Mouse (Mus musculus) small intestine, adult 2 months (tissue): ENCODE measurements around the gene Cxcr5. TPM values are rescaled to one million over a fixed set of nuclear protein-coding genes. Genes with fewer than 3 reads are reported as not detected.
A peak's percentile ranks its signal among the peaks of the same experiment; 100 is the strongest.

Experiments used
- H3K27ac ChIP-seq: fragments of 200-500 bp; 2 replicates; pipeline ENCODE4 v1.5.1; 2012; ENCODE audit warnings: low read depth, low read length, control low read depth, inconsistent platforms; ENCODE audit not compliant: insufficient read depth
- H3K27me3 ChIP-seq: fragments of 200-500 bp; 2 replicates; pipeline ENCODE4 v1.6.1; 2012; ENCODE audit warnings: mild to moderate bottlenecking, moderate library complexity, low read length, inconsistent platforms; ENCODE audit not compliant: control insufficient read depth, insufficient read depth
- H3K36me3 ChIP-seq: fragments of 200-500 bp; 2 replicates; pipeline ENCODE4 v1.6.1; 2012; ENCODE audit warnings: mild to moderate bottlenecking, low read length, control low read depth, inconsistent platforms; ENCODE audit not compliant: control insufficient read depth, insufficient read depth
- H3K4me1 ChIP-seq: fragments of 200-500 bp; 2 replicates; pipeline ENCODE4 v1.6.1; 2012; ENCODE audit warnings: low read length, inconsistent platforms, mixed read lengths; ENCODE audit not compliant: control insufficient read depth, insufficient read depth, insufficient read length
- H3K4me3 ChIP-seq: fragments of 200-500 bp; 2 replicates; pipeline ENCODE4 v1.5.1; 2012; ENCODE audit warnings: low read depth, mild to moderate bottlenecking, control low read depth, inconsistent platforms, low read length, moderate library complexity
- CTCF ChIP-seq: fragments of 200-500 bp; IDR thresholded peaks from 2 replicates; pipeline ENCODE4 v1.5.1; 2012; ENCODE audit warnings: low read depth, mild to moderate bottlenecking, control low read depth, inconsistent platforms, low read length, moderate library complexity, mixed read lengths; ENCODE audit not compliant: insufficient replicate concordance, insufficient read length; ENCODE audit errors: extremely low read depth
- POLR2A ChIP-seq: fragments of 200-500 bp; IDR thresholded peaks from 2 replicates; pipeline ENCODE4 v1.6.1; 2012; ENCODE audit warnings: low read depth, mild to moderate bottlenecking, control low read depth, inconsistent platforms, low read length, moderate library complexity
- WGBS: fragments of 180-500 bp; shearing (Covaris S2); methylation state at CpG from one replicate; pipeline ENCODE4 v1.1.7; 2018; 5-methylcytosine and 5-hydroxymethylcytosine counted together
- polyA plus RNA-seq: library from polyadenylated mRNA; depleted of rRNA; stranded (reverse); fragments of >200 nt; gene quantifications from 2 replicates; pipeline ENCODE4 v1.2.3, GENCODE M21; 2012

Cxcr5 gene
- polyA plus RNA-seq, 1 experiment = 5.7 TPM

GRCm38 (mm10) chr9:44501206-44501879 lies 60.3 kb downstream of the Cxcr5 start:
- Histone ChIP-seq H3K27me3 (no peaks in the 10 kb centered on the region), H3K4me3 (no peak overlapping the region), H3K4me1 (peaks cover 17% of the 10 kb centered on the region), H3K36me3 (peaks cover 15% of the 10 kb centered on the region), H3K27ac (no peak overlapping the region)
- TF ChIP-seq POLR2A (no peak), CTCF (no peak)
- WGBS = 49% methylated on average over 10 of the region's 10 CpGs

- peaks cover 17% of the 10 kb centered on the region for H3K4me1 ChIP-seq
- no peak for TF ChIP-seq POLR2A
- no peak for TF ChIP-seq CTCF
- no peak overlapping the region for H3K27ac ChIP-seq
- H3K27me3 ChIP-seq = no peaks in the 10 kb centered on the region
- no peak overlapping the region for H3K4me3 ChIP-seq
- H3K36me3 ChIP-seq = peaks cover 9% of the 10 kb centered on the region
- WGBS = 62% methylated on average over 8 of the region's 8 CpGs
Measured at GRCm38 (mm10) chr9:44500638-44501175, 61.0 kb downstream of the Cxcr5 start.

GRCm38 (mm10) chr9:44500163-44500533 lies 61.5 kb downstream of the Cxcr5 start:
- 79% methylated on average over 5 of the region's 5 CpGs for WGBS
- TF ChIP-seq POLR2A (no peak), CTCF (no peak)
- H3K27me3 ChIP-seq = no peaks in the 10 kb centered on the region
- H3K27ac ChIP-seq = no peak overlapping the region
- H3K36me3 ChIP-seq = peaks cover 6% of the 10 kb centered on the region; the same call in 1 of the 2 replicates
- H3K4me1 ChIP-seq = peaks cover 18% of the 10 kb centered on the region
- H3K4me3 ChIP-seq = no peak overlapping the region

GRCm38 (mm10) chr9:44499356-44500162 lies 62.1 kb downstream of the Cxcr5 start:
- 55% methylated on average over 20 of the region's 20 CpGs for WGBS
- H3K4me1 ChIP-seq = peaks cover 23% of the 10 kb centered on the region
- TF ChIP-seq CTCF (no peak), POLR2A (no peak)
- H3K4me3 ChIP-seq = peak overlapping the region; percentile 36
- peak overlapping the region; percentile 57 for H3K27ac ChIP-seq
- H3K36me3 ChIP-seq = peaks cover 4% of the 10 kb centered on the region; the same call in 1 of the 2 replicates
- H3K27me3 ChIP-seq = no peaks in the 10 kb centered on the region

GRCm38 (mm10) chr9:44498421-44499355 lies 63.0 kb downstream of the Cxcr5 start:
- no peak for TF ChIP-seq POLR2A
- TF ChIP-seq CTCF = peak; percentile 56
- 9% methylated on average over 59 of the region's 59 CpGs for whole genome bisulfite sequencing
- H3K4me3 ChIP-seq = peak overlapping the region; percentile 55
- peaks cover 32% of the 10 kb centered on the region for H3K4me1 ChIP-seq
- peak overlapping the region; percentile 57 for H3K27ac ChIP-seq
- H3K27me3 ChIP-seq = no peaks in the 10 kb centered on the region
- peaks cover 4% of the 10 kb centered on the region; the same call in 1 of the 2 replicates for H3K36me3 ChIP-seq

- H3K4me1 ChIP-seq = peaks cover 37% of the 10 kb centered on the region
- peak overlapping the region; percentile 55 for H3K4me3 ChIP-seq
- H3K27me3 ChIP-seq = no peaks in the 10 kb centered on the region
- WGBS = 4% methylated on average over 11 of the region's 11 CpGs
- peak; percentile 56; the same call in 1 of the 2 replicates for TF ChIP-seq POLR2A
- TF ChIP-seq CTCF = no peak; the same call in 1 of the 2 replicates
- H3K36me3 ChIP-seq = peaks cover 3% of the 10 kb centered on the region; the same call in 1 of the 2 replicates
- H3K27ac ChIP-seq = peak overlapping the region; percentile 38
Measured at GRCm38 (mm10) chr9:44497624-44498377, 63.9 kb downstream of the Cxcr5 start.
